Mouse (Mus musculus): ENCODE results near the gene Abhd5.

Abhd5 gene

GRCm38 (mm10) chr9:122352025-122352392 is 601 bp downstream of the Abhd5 start:
- TF ChIP-seq NANOG (IDR thresholded peaks at IDR 0.05; ENCODE audit: borderline replicate concordance, low read length) (no peak), CTCF (conservative IDR thresholded peaks at IDR 0.05; ENCODE audit: low read length) (no peak), POU5F1 (IDR thresholded peaks at IDR 0.05; ENCODE audit: borderline replicate concordance, low read length) (no peak)
- peak overlapping the region; percentile 86 for H3K4me3 ChIP-seq (replicated peaks; ENCODE audit: low read length)
- H3K9me3 ChIP-seq (ENCODE audit: low read length), result no peaks in the 10 kb centered on the region
- peaks cover 56% of the 10 kb centered on the region for H3K27me3 ChIP-seq (ENCODE audit: insufficient read depth, low read length)
- no peaks in the 10 kb centered on the region for H3K36me3 ChIP-seq (ENCODE audit: insufficient read depth, low read length)
- H3K4me1 ChIP-seq (replicated peaks; ENCODE audit: low read depth, low read length), result peaks cover 5% of the 10 kb centered on the region; the same call in 1 of the 2 replicates

DNA sequence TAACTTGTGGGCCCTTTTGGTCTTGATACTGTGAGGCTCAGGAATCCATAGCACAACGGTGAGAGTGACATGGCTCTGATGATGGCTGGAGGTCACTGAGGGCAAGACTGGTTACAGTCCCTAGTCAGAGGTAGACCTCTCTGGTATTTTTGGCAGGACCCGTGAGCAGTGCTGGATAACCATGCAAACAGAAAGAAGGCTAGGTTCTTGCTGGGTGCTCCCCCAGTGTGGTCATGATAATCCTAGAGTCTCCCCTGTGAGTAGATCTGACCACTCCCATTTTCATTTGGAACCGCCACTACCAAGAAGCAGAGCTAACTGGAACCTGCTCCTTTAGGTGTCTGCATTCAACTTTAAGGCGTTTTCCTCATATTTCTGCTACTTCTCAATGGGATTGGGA is 1.5 kb downstream of the Abhd5 start:
- H3K9me3 ChIP-seq (ENCODE audit: low read length), result no peaks in the 10 kb centered on the region
- H3K36me3 ChIP-seq (ENCODE audit: insufficient read depth, low read length), result no peaks in the 10 kb centered on the region
- peaks cover 50% of the 10 kb centered on the region for H3K27me3 ChIP-seq (ENCODE audit: insufficient read depth, low read length)
- TF ChIP-seq NANOG (IDR thresholded peaks at IDR 0.05; ENCODE audit: borderline replicate concordance, low read length) (no peak), POU5F1 (IDR thresholded peaks at IDR 0.05; ENCODE audit: borderline replicate concordance, low read length) (no peak), CTCF (conservative IDR thresholded peaks at IDR 0.05; ENCODE audit: low read length) (no peak)
- peaks cover 5% of the 10 kb centered on the region; the same call in 1 of the 2 replicates for H3K4me1 ChIP-seq (replicated peaks; ENCODE audit: low read depth, low read length)
- no peak overlapping the region for H3K4me3 ChIP-seq (replicated peaks; ENCODE audit: low read length)

DNA sequence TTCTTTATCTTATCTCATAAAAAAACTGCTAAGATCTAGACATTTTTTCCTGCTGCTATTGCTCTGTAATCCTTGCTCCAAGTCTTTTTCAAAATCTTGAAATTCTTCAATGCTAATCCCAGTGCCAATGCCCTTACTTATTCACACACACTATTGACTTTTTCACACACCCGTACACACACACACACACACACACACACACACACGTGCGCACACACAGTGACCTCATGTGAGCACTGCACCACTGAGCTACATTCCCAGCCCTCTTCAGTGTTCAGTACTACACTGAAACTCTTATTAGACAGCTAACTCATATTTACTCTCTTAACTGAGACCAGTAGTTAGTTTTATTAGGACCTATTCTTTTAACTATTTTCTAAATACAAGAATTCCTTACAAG is 2.8 kb downstream of the Abhd5 start:
- no peak for TF ChIP-seq NANOG (IDR thresholded peaks at IDR 0.05; ENCODE audit: borderline replicate concordance, low read length)
- no peak for TF ChIP-seq POU5F1 (IDR thresholded peaks at IDR 0.05; ENCODE audit: borderline replicate concordance, low read length)
- no peak for TF ChIP-seq CTCF (conservative IDR thresholded peaks at IDR 0.05; ENCODE audit: low read length)

GRCm38 (mm10) chr9:122357073-122357472 is 5.7 kb downstream of the Abhd5 start:
- H3K9me3 ChIP-seq (ENCODE audit: low read length), result peaks cover 11% of the 10 kb centered on the region
- no peak overlapping the region for H3K4me3 ChIP-seq (replicated peaks; ENCODE audit: low read length)
- H3K4me1 ChIP-seq (replicated peaks; ENCODE audit: low read depth, low read length), result no peaks in the 10 kb centered on the region
- H3K27me3 ChIP-seq (ENCODE audit: insufficient read depth, low read length), result peaks cover 17% of the 10 kb centered on the region
- no peak for TF ChIP-seq POU5F1 (IDR thresholded peaks at IDR 0.05; ENCODE audit: borderline replicate concordance, low read length)
- TF ChIP-seq NANOG (IDR thresholded peaks at IDR 0.05; ENCODE audit: borderline replicate concordance, low read length), result no peak
- TF ChIP-seq CTCF (conservative IDR thresholded peaks at IDR 0.05; ENCODE audit: low read length), result no peak
- no peaks in the 10 kb centered on the region for H3K36me3 ChIP-seq (ENCODE audit: insufficient read depth, low read length)

More for the DNA sequence above, 2.8 kb downstream of the Abhd5 start:
- peaks cover 41% of the 10 kb centered on the region for H3K27me3 ChIP-seq (ENCODE audit: insufficient read depth, low read length)
- H3K4me3 ChIP-seq (replicated peaks; ENCODE audit: low read length), result no peak overlapping the region
- peaks cover 5% of the 10 kb centered on the region; the same call in 1 of the 2 replicates for H3K4me1 ChIP-seq (replicated peaks; ENCODE audit: low read depth, low read length)
- 0 out of 2 replicates have a peak, but pooled peaks cover 3% of the 10 kb centered on the region for H3K9me3 ChIP-seq (ENCODE audit: low read length)
- H3K36me3 ChIP-seq (ENCODE audit: insufficient read depth, low read length), result no peaks in the 10 kb centered on the region

- Histone ChIP-seq H3K4me3 (replicated peaks; ENCODE audit: low read length) (no peak overlapping the region), H3K36me3 (ENCODE audit: insufficient read depth, low read length) (no peaks in the 10 kb centered on the region), H3K4me1 (replicated peaks; ENCODE audit: low read depth, low read length) (no peaks in the 10 kb centered on the region), H3K9me3 (ENCODE audit: low read length) (peaks cover 13% of the 10 kb centered on the region), H3K27me3 (ENCODE audit: insufficient read depth, low read length) (peaks cover 14% of the 10 kb centered on the region)
- TF ChIP-seq CTCF (conservative IDR thresholded peaks at IDR 0.05; ENCODE audit: low read length) (no peak), NANOG (IDR thresholded peaks at IDR 0.05; ENCODE audit: borderline replicate concordance, low read length) (no peak), POU5F1 (IDR thresholded peaks at IDR 0.05; ENCODE audit: borderline replicate concordance, low read length) (no peak)
Observed at GRCm38 (mm10) chr9:122357626-122358025, 6.2 kb downstream of the Abhd5 start.

DNA sequence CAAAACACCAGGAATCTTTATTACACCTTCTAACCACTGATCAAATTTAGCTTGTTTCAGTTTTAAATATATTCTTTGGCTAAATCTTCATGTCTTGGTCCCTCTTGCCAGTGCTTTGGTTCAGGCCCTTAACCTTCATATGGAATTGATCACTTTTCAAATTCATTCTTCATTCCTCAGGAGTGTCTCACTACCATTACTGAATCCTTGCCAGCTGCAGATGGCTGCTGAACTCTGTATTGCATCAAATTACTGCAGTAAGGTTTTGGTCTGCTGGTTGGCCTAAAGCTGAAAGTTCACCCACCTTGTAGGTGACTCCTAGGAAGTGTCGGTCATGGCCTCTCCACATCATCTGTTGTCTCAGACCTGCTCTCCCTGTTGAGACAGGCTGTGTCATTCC is 12.8 kb downstream of the Abhd5 start:
- H3K27me3 ChIP-seq (ENCODE audit: insufficient read depth, low read length), result no peaks in the 10 kb centered on the region
- no peak overlapping the region for H3K4me3 ChIP-seq (replicated peaks; ENCODE audit: low read length)
- H3K36me3 ChIP-seq (ENCODE audit: insufficient read depth, low read length), result no peaks in the 10 kb centered on the region
- H3K4me1 ChIP-seq (replicated peaks; ENCODE audit: low read depth, low read length), result no peaks in the 10 kb centered on the region
- H3K9me3 ChIP-seq (ENCODE audit: low read length), result peaks cover 10% of the 10 kb centered on the region
- TF ChIP-seq CTCF (conservative IDR thresholded peaks at IDR 0.05; ENCODE audit: low read length), result no peak
- TF ChIP-seq POU5F1 (IDR thresholded peaks at IDR 0.05; ENCODE audit: borderline replicate concordance, low read length), result no peak
- TF ChIP-seq NANOG (IDR thresholded peaks at IDR 0.05; ENCODE audit: borderline replicate concordance, low read length), result no peak

DNA sequence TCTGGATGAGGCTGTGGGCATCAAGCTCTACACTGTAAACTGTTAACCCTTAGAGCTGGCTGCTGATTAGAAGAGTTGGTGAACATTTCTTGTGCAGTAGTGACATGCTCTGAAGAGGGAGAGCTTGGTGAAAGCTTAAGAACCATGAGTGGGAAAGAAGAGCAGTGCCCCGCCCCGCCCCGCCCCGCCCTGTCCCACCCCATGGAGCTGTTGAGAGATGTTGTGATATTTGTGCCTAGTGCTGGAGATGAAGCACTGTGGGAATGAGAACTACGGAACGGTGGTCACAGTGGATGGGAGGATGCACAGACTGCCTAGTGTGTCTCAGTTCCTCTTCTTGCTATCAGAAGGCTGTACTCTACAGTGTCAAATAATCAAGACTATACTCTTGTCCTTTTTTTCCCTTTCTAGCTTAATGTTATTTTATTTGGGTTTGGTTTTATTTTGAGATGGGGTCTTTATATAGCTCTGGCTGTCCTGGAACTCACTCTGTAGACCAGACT is 18.9 kb downstream of the Abhd5 start:
- no peaks in the 10 kb centered on the region for H3K27me3 ChIP-seq (ENCODE audit: insufficient read depth, low read length)
- TF ChIP-seq CTCF (conservative IDR thresholded peaks at IDR 0.05; ENCODE audit: low read length), result no peak
- TF ChIP-seq NANOG (IDR thresholded peaks at IDR 0.05; ENCODE audit: borderline replicate concordance, low read length), result no peak
- TF ChIP-seq POU5F1 (IDR thresholded peaks at IDR 0.05; ENCODE audit: borderline replicate concordance, low read length), result no peak
- H3K36me3 ChIP-seq (ENCODE audit: insufficient read depth, low read length), result no peaks in the 10 kb centered on the region
- 0 out of 2 replicates have a peak, but pooled peaks cover 7% of the 10 kb centered on the region for H3K4me1 ChIP-seq (replicated peaks; ENCODE audit: low read depth, low read length)
- no peak overlapping the region for H3K4me3 ChIP-seq (replicated peaks; ENCODE audit: low read length)
- H3K9me3 ChIP-seq (ENCODE audit: low read length), result no peaks in the 10 kb centered on the region

DNA sequence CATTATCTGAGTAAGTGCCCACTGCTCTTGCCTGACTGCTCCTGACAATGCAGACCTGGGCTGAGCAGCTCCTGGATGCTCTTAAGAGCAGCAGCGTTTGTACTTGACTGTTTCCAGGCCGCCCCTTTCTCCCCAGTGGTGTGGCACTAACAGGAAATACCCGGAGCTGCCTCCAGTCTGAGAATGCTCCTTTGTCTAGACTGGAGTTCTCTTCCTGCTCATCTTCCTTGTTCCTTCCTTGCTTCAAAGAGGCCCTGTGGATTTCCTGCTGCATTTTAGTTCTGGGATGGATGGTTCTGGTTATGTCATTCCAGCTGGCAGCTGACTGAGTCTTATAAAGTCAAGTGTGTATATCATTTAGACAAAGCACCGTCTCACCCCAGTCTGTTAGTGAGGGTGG is 21.1 kb downstream of the Abhd5 start:
- H3K9me3 ChIP-seq (ENCODE audit: low read length), result no peaks in the 10 kb centered on the region
- 0 out of 2 replicates have a peak, but pooled peaks cover 7% of the 10 kb centered on the region for H3K4me1 ChIP-seq (replicated peaks; ENCODE audit: low read depth, low read length)
- no peaks in the 10 kb centered on the region for H3K27me3 ChIP-seq (ENCODE audit: insufficient read depth, low read length)
- TF ChIP-seq NANOG (IDR thresholded peaks at IDR 0.05; ENCODE audit: borderline replicate concordance, low read length) (no peak), CTCF (conservative IDR thresholded peaks at IDR 0.05; ENCODE audit: low read length) (no peak), POU5F1 (IDR thresholded peaks at IDR 0.05; ENCODE audit: borderline replicate concordance, low read length) (no peak)
- no peak overlapping the region for H3K4me3 ChIP-seq (replicated peaks; ENCODE audit: low read length)
- H3K36me3 ChIP-seq (ENCODE audit: insufficient read depth, low read length), result no peaks in the 10 kb centered on the region

GRCm38 (mm10) chr9:122372991-122373390 is 21.6 kb downstream of the Abhd5 start:
- TF ChIP-seq NANOG (IDR thresholded peaks at IDR 0.05; ENCODE audit: borderline replicate concordance, low read length) (no peak), POU5F1 (IDR thresholded peaks at IDR 0.05; ENCODE audit: borderline replicate concordance, low read length) (no peak)
- 0 out of 2 replicates have a peak, but pooled peaks cover 7% of the 10 kb centered on the region for H3K4me1 ChIP-seq (replicated peaks; ENCODE audit: low read depth, low read length)
- H3K9me3 ChIP-seq (ENCODE audit: low read length), result no peaks in the 10 kb centered on the region
- H3K36me3 ChIP-seq (ENCODE audit: insufficient read depth, low read length), result 0 out of 2 replicates have a peak, but pooled peaks cover under 1% of the 10 kb centered on the region
- H3K27me3 ChIP-seq (ENCODE audit: insufficient read depth, low read length), result no peaks in the 10 kb centered on the region
- H3K4me3 ChIP-seq (replicated peaks; ENCODE audit: low read length), result no peak overlapping the region
